Mouse (Mus musculus) neural tube, embryonic 12.5 days (tissue): ENCODE data around the gene Ccnd3. TPM values are rescaled to one million over a fixed set of nuclear protein-coding genes. Genes with fewer than 3 reads are reported as not detected.

Experiments
- ATAC-seq: fragments of 200-750 bp; cut with Nextera tagmentation; 2 replicates; pipeline ENCODE4 v1.8.0; 2017; ENCODE audit warnings: low read depth, mild to moderate bottlenecking, moderate TSS enrichment, moderate library complexity; ENCODE audit not compliant: low FRiP score
- H3K27ac ChIP-seq: fragments of 300-500 bp; sonication (generic); 2 replicates; pipeline ENCODE4 v1.5.1; 2016
- H3K27me3 ChIP-seq: fragments of 300-500 bp; sonication (generic); replicated peaks from 2 replicates; pipeline ENCODE4 v1.6.1; 2016; ENCODE audit warnings: mild to moderate bottlenecking
- H3K36me3 ChIP-seq: fragments of 300-500 bp; sonication (generic); 2 replicates; pipeline ENCODE4 v1.6.1; 2016; ENCODE audit warnings: mild to moderate bottlenecking
- H3K4me1 ChIP-seq: fragments of 300-500 bp; sonication (generic); 2 replicates; pipeline ENCODE4 v1.6.1; 2016
- H3K4me2 ChIP-seq: fragments of 300-500 bp; sonication (generic); replicated peaks from 2 replicates; pipeline ENCODE4 v1.6.1; 2016; ENCODE audit warnings: mild to moderate bottlenecking
- H3K4me3 ChIP-seq: fragments of 300-500 bp; sonication (generic); 2 replicates; pipeline ENCODE4 v1.5.1; 2016
- H3K9ac ChIP-seq: fragments of 300-500 bp; sonication (generic); 2 replicates; pipeline ENCODE4 v1.6.1; 2016; ENCODE audit warnings: mild to moderate bottlenecking
- H3K9me3 ChIP-seq: fragments of 300-500 bp; sonication (generic); 2 replicates; pipeline ENCODE4 v1.6.1; 2016; ENCODE audit warnings: mild to moderate bottlenecking
- WGBS: fragments of 180-500 bp; shearing (Covaris S2); methylation state at CpG from one replicate; pipeline ENCODE4 v1.1.7; 2016; 5-methylcytosine and 5-hydroxymethylcytosine counted together
- polyA plus RNA-seq: library from polyadenylated mRNA; unstranded; fragments of >200 nt; fragmentation: Nextera tagmentation; extraction: Ambion mirVana; gene quantifications from 2 replicates; pipeline ENCODE4 v1.2.1, GENCODE M21; 2016

The Ccnd3 gene
- polyA plus RNA-seq, 1 experiment from 2014 or later = 146 TPM

- Histone ChIP-seq H3K27ac (no peak overlapping the region), H3K27me3 (no peaks in the 10 kb centered on the region), H3K4me3 (no peak overlapping the region), H3K9ac (no peak overlapping the region), H3K4me1 (peaks cover 5% of the 10 kb centered on the region; the same call in 1 of the 2 replicates), H3K4me2 (no peak overlapping the region), H3K36me3 (no peaks in the 10 kb centered on the region), H3K9me3 (no peaks in the 10 kb centered on the region)
- WGBS = 86% methylated on average over 3 of the region's 3 CpGs
- ATAC-seq = no peak
These were observed 33.2 kb downstream of the Ccnd3 start for GRCm38 (mm10) chr17:47538049-47538448.

DNA sequence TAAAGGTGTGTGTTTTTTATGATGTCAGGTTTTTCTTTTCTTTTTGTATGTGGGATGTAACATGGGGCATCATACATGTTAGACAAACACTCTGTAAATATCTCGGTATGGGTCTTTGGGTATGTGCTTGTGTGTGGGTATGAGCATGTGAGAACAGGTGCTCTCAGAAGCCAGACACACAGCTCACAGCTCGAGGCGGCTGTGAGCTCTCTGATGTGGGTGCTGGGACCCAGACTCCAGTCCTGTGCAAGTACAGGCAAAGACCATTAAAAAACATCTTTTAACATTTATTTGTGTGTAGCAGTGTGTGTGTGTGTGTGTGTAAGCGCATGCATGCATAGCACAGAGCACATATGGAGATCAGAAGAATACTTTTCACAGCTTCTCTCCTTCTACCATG lies 34.3 kb downstream of the Ccnd3 start:
- Histone ChIP-seq H3K27me3 (no peaks in the 10 kb centered on the region), H3K4me1 (peaks cover 5% of the 10 kb centered on the region; the same call in 1 of the 2 replicates), H3K9me3 (no peaks in the 10 kb centered on the region), H3K4me3 (no peak overlapping the region), H3K4me2 (no peak overlapping the region), H3K36me3 (no peaks in the 10 kb centered on the region), H3K9ac (no peak overlapping the region), H3K27ac (no peak overlapping the region)
- ATAC-seq = no peak
- 91% methylated on average over 4 of the region's 4 CpGs for WGBS

GRCm38 (mm10) chr17:47542061-47542460 lies 37.2 kb downstream of the Ccnd3 start:
- Histone ChIP-seq H3K27ac (no peak overlapping the region), H3K4me1 (peaks cover 5% of the 10 kb centered on the region; the same call in 1 of the 2 replicates), H3K4me2 (no peak overlapping the region), H3K9me3 (no peaks in the 10 kb centered on the region), H3K4me3 (no peak overlapping the region), H3K27me3 (no peaks in the 10 kb centered on the region), H3K9ac (no peak overlapping the region), H3K36me3 (no peaks in the 10 kb centered on the region)
- WGBS = 41% methylated on average over 4 of the region's 5 CpGs
- no peak for ATAC-seq

GRCm38 (mm10) chr17:47543051-47543650 lies 38.3 kb downstream of the Ccnd3 start:
- H3K27ac ChIP-seq = no peak overlapping the region
- H3K27me3 ChIP-seq = no peaks in the 10 kb centered on the region
- H3K4me2 ChIP-seq = no peak overlapping the region
- peaks cover 5% of the 10 kb centered on the region; the same call in 1 of the 2 replicates for H3K4me1 ChIP-seq
- no peaks in the 10 kb centered on the region for H3K36me3 ChIP-seq
- H3K4me3 ChIP-seq = no peak overlapping the region
- no peaks in the 10 kb centered on the region for H3K9me3 ChIP-seq
- 85% methylated on average over 7 of the region's 7 CpGs for WGBS
- ATAC-seq = no peak
- no peak overlapping the region for H3K9ac ChIP-seq

DNA sequence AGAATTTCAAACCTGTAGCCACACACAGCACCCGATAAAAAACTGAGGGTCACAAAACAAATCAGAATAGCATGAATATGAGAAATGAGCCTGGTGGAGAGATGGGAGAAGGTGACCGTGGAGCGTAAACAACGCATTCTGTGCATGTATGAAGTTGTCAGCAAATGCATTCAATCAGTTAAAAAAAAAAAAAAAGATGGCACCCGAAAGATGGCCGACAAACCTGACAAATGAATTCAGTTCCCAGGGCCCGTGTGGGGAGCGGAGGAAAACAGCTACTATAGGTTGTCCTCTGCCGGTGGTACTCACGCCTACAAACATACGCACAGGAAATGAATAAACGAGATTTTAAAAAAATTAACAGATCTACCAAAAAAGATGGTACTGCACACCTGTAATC lies 40.3 kb downstream of the Ccnd3 start:
- Histone ChIP-seq H3K36me3 (no peaks in the 10 kb centered on the region), H3K4me1 (peaks cover 5% of the 10 kb centered on the region; the same call in 1 of the 2 replicates), H3K27ac (no peak overlapping the region), H3K27me3 (no peaks in the 10 kb centered on the region), H3K4me3 (no peak overlapping the region), H3K4me2 (no peak overlapping the region), H3K9ac (no peak overlapping the region), H3K9me3 (no peaks in the 10 kb centered on the region)
- 90% methylated on average over 12 of the region's 12 CpGs for WGBS
- ATAC-seq = no peak

GRCm38 (mm10) chr17:47545861-47546331 lies 41.0 kb downstream of the Ccnd3 start:
- Histone ChIP-seq H3K4me3 (no peak overlapping the region), H3K9ac (no peak overlapping the region), H3K36me3 (no peaks in the 10 kb centered on the region), H3K27ac (no peak overlapping the region), H3K4me1 (peaks cover 5% of the 10 kb centered on the region; the same call in 1 of the 2 replicates), H3K4me2 (no peak overlapping the region), H3K27me3 (no peaks in the 10 kb centered on the region), H3K9me3 (no peaks in the 10 kb centered on the region)
- 72% methylated on average over 17 of the region's 17 CpGs for WGBS
- ATAC-seq = no peak

- ATAC-seq = no peak
- no peaks in the 10 kb centered on the region for H3K4me1 ChIP-seq
- 80% methylated on average over 7 of the region's 7 CpGs for WGBS
- H3K4me3 ChIP-seq = no peak overlapping the region
- H3K36me3 ChIP-seq = no peaks in the 10 kb centered on the region
- H3K27ac ChIP-seq = no peak overlapping the region
- H3K4me2 ChIP-seq = no peak overlapping the region
- no peak overlapping the region for H3K9ac ChIP-seq
- no peaks in the 10 kb centered on the region for H3K9me3 ChIP-seq
- no peaks in the 10 kb centered on the region for H3K27me3 ChIP-seq
These were observed 46.2 kb downstream of the Ccnd3 start for GRCm38 (mm10) chr17:47551049-47551448.

- Histone ChIP-seq H3K4me1 (no peaks in the 10 kb centered on the region), H3K4me2 (no peak overlapping the region), H3K27me3 (no peaks in the 10 kb centered on the region), H3K36me3 (no peaks in the 10 kb centered on the region), H3K9me3 (no peaks in the 10 kb centered on the region), H3K4me3 (no peak overlapping the region), H3K9ac (no peak overlapping the region), H3K27ac (no peak overlapping the region)
- ATAC-seq = no peak
These were observed 48.1 kb downstream of the Ccnd3 start for GRCm38 (mm10) chr17:47552994-47553393.

- no peaks in the 10 kb centered on the region for H3K36me3 ChIP-seq
- no peaks in the 10 kb centered on the region for H3K9me3 ChIP-seq
- no peak overlapping the region for H3K4me3 ChIP-seq
- no peak overlapping the region for H3K9ac ChIP-seq
- 62% methylated on average over 10 of the region's 10 CpGs for WGBS
- no peak overlapping the region for H3K27ac ChIP-seq
- no peak for ATAC-seq
- H3K27me3 ChIP-seq = no peaks in the 10 kb centered on the region
- no peak overlapping the region for H3K4me2 ChIP-seq
- H3K4me1 ChIP-seq = no peaks in the 10 kb centered on the region
These were observed 49.8 kb downstream of the Ccnd3 start for GRCm38 (mm10) chr17:47554621-47555020.

- Histone ChIP-seq H3K36me3 (no peaks in the 10 kb centered on the region), H3K9me3 (no peaks in the 10 kb centered on the region), H3K9ac (no peak overlapping the region), H3K4me1 (no peaks in the 10 kb centered on the region), H3K27ac (no peak overlapping the region), H3K4me2 (no peak overlapping the region), H3K27me3 (no peaks in the 10 kb centered on the region), H3K4me3 (no peak overlapping the region)
- 64% methylated on average over 3 of the region's 3 CpGs for WGBS
- ATAC-seq = no peak
These were observed 52.3 kb downstream of the Ccnd3 start for GRCm38 (mm10) chr17:47557179-47557578.

GRCm38 (mm10) chr17:47559726-47560125 lies 54.9 kb downstream of the Ccnd3 start:
- Histone ChIP-seq H3K9ac (no peak overlapping the region), H3K9me3 (no peaks in the 10 kb centered on the region), H3K36me3 (no peaks in the 10 kb centered on the region), H3K27me3 (no peaks in the 10 kb centered on the region), H3K4me1 (no peaks in the 10 kb centered on the region), H3K4me2 (no peak overlapping the region), H3K27ac (no peak overlapping the region), H3K4me3 (no peak overlapping the region)
- ATAC-seq = no peak
- WGBS = 66% methylated on average over 6 of the region's 6 CpGs

DNA sequence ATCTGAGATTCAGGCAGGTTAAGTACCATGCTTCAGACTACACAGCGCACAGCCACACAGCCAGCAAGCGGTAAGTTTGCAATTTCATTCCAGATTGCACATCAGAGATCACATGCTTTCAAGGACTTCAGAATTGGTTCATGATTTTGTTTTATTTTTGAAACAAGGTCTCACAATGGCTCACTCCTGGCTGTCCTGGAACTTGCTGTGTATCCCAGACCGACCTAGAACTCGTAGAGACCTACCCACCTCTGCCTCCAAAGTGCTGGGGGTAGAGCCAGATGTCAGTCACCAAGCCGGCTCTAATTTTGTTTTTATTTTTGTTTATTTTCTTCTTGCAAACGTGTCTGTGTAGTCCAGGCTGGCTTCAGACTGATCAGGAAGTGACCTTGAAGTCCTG lies 58.0 kb downstream of the Ccnd3 start:
- ATAC-seq = no peak
- Histone ChIP-seq H3K9ac (no peak overlapping the region), H3K36me3 (no peaks in the 10 kb centered on the region), H3K27ac (no peak overlapping the region), H3K4me1 (peaks cover 5% of the 10 kb centered on the region; the same call in 1 of the 2 replicates), H3K9me3 (no peaks in the 10 kb centered on the region), H3K4me2 (no peak overlapping the region), H3K4me3 (no peak overlapping the region), H3K27me3 (no peaks in the 10 kb centered on the region)
- 86% methylated on average over 6 of the region's 6 CpGs for WGBS

GRCm38 (mm10) chr17:47564612-47565011 lies 59.8 kb downstream of the Ccnd3 start:
- Histone ChIP-seq H3K27me3 (no peaks in the 10 kb centered on the region), H3K4me3 (no peak overlapping the region), H3K27ac (no peak overlapping the region), H3K36me3 (no peaks in the 10 kb centered on the region), H3K9ac (no peak overlapping the region), H3K4me1 (peaks cover 9% of the 10 kb centered on the region; the same call in 1 of the 2 replicates), H3K9me3 (no peaks in the 10 kb centered on the region), H3K4me2 (no peak overlapping the region)
- ATAC-seq = no peak
- 88% methylated on average over 5 of the region's 5 CpGs for WGBS
